Comparison of ENCODE assay signal across 10 mouse cellular contexts in genomic region chr3:27247785-27248184, GRCm38 (mm10).
"Had no signal": no experiment of that assay in that cellular context is flagged by ENCODE, and none has a peak within 500 bp of the region (broad histone marks: within the 10 kb centered on the region; RNA-seq: fewer than 3 reads in every experiment).

No protein-coding gene starts in this region.

- ATAC-seq: intestine, postnatal 0 days; liver, embryonic 12.5 days; midbrain, embryonic 15.5 days had no signal

- H3K27ac ChIP-seq: limb, embryonic 15.5 days; liver, embryonic 12.5 days; midbrain, embryonic 15.5 days; neural tube, embryonic 12.5 days had no signal

- DNase-seq: kidney, adult 8-10 months; kidney, postnatal 4 days; layer of hippocampus, postnatal 36 days; spleen, adult 18-20 months; thymus, postnatal 36 days had no signal

- H3K4me3 ChIP-seq: limb, embryonic 15.5 days; liver, embryonic 12.5 days; midbrain, embryonic 15.5 days; neural tube, embryonic 12.5 days had no signal
